Mouse (Mus musculus): ENCODE results near the gene Ccdc65. TPM values are rescaled to one million over a fixed set of nuclear protein-coding genes. Genes with fewer than 3 reads are reported as not detected.

Ccdc65 gene
- under 1 TPM; 0.32 to 0.62 TPM for total RNA-seq (2021)
- polyA plus RNA-seq (2012; rRNA removed) = 0.11 and 0.23 TPM in 2 replicates
- long read RNA-seq = 0 reads

DNA sequence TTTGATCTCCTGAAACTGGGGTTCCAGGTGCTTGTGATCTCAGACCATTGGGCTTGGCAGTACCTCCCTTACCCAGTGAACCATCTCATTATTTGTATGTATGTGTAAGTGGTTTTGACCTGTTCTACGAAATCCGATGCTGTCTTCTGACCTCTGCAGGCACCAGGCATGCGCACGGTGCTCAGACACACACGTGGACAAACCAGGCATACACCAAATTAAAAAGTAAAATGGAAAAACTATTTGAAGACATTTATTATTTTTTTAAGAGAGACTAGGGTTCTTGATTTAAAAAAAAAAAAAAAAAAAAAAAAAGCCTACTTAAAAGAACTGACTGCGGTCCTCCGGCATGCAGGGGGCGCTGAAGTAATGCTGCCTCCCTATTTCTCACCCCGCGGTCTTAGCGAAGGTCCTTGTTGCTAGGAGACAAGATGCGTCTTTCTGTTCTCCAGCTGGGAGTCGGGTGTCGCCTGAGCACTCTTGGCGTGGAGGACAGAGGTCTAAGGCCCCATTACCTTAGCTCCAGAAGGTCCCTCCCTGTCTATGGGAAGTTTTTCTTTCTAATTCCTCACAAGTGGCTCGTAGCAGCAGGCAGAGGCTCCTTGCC, at the start of gene Ccdc65:
Gene Ccdc65, plus strand, starts transcription at position 442 of the 607 bp plus-strand sequence.
- DNase-seq = peak; percentile 84

DNA sequence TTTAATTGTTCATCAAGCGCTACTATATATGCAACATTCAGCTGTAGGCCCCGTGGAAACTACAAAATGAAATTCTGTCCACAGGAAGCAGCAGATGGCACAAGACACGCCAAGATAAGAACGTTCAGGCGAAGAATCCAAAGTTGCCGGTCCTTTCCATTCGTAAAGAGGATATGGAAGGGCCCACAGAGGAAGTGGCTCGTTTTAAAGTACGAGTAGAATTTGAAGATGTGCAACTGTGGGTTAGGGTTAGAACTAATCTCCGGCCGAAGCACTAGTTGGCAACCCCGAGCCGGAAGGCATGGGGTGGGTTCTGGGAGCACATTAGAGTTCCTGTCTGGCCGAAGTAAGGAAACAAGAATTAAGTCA, 45.8 kb upstream of the Ccdc65 start:
- DNase-seq = no peak

DNA sequence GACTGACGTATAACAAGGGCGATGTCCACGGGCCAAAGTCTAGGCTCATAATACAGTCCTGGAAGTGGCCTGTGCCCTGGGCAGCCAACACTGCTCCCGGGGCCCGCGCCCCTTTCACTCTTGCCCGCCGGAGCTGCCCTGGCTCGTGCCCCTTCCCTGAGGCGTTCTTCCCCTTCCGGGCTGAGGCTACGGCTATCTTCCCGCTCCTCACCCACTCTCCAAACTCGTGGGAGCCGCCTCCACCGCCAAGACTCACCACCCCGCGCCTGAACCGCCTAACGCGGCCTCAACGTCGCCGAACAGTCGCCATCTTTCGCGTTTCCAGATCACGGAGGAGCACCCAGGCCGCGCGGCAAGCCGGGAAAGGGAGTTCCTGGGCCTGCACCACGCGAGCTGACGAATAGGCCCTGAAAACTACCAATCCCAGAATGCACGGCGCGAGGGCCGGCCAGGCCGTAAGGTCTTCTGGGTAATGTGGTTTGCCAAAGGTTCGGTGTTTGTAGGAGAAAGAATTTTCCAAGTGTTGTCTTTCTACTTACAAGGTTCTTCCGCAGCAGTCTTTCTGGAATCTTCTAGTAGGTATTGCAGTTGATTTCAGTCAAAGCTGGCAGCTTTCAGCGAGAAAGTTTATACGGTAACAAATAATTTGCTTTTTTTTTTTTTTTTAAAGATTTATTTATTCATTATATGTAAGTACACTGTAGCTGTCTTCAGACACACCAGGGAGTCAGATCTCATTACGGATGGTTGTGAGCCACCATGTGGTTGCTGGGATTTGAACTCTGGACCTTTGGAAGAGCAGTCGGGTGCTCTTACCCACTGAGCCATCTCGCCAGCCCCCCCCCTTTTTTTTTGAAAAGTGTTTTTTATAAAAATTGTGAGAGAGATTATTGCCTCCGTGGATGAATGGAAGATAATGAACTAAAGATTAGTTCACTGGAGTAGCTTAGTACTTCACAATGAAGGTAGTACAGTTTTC, 45.2 kb upstream of the Ccdc65 start, which contains the start of gene Ddx23:
Gene Ddx23, minus strand, starts transcription at position 328 of the 979 bp plus-strand sequence.
- DNase-seq = peak; percentile 97

DNA sequence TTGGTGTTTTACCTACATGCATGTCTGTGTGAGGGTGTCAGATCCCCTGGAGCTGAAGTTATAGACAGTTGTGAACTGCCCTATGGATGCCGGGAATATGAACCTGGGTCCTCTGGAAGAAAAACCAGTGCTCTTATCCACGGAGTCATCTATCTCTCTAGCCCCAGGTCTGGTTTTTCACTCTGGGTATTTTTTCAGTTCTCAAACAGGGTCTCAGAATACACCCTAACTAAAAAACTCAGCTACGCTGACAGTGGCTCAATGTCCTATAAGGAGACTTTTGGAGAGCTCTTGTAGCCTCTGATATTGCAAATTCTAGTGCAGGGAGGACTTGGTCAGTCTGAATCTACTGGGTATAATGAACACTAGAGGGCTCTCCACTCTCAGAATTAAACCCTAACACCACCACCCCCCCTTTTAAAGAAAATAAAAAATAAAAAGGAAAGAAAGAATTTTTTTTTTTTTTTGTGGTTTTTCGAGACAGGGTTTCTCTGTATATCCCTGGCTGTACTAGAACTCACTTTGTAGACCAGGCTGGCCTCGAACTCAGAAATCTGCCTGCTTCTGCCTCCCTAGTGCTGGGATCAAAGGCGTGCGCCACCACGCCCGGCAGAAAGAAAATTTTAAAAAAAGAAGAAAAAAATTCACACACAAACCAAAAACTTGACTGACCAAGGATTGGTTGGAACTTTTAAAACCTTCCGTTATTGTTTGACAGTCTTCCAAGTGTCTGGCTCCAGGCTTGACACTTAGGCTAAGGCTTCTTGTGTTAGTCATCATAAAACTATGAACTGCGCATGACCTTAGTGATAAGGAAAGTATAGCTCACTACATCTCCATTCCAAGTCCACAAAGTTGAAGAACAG, 43.7 kb upstream of the Ccdc65 start:
- no peak for DNase-seq

GRCm38 (mm10) chr15:98672592-98672991, 35.4 kb upstream of the Ccdc65 start:
- DNase-seq = peak; percentile 77

GRCm38 (mm10) chr15:98673732-98674131, 34.3 kb upstream of the Ccdc65 start:
- DNase-seq = no peak

DNA sequence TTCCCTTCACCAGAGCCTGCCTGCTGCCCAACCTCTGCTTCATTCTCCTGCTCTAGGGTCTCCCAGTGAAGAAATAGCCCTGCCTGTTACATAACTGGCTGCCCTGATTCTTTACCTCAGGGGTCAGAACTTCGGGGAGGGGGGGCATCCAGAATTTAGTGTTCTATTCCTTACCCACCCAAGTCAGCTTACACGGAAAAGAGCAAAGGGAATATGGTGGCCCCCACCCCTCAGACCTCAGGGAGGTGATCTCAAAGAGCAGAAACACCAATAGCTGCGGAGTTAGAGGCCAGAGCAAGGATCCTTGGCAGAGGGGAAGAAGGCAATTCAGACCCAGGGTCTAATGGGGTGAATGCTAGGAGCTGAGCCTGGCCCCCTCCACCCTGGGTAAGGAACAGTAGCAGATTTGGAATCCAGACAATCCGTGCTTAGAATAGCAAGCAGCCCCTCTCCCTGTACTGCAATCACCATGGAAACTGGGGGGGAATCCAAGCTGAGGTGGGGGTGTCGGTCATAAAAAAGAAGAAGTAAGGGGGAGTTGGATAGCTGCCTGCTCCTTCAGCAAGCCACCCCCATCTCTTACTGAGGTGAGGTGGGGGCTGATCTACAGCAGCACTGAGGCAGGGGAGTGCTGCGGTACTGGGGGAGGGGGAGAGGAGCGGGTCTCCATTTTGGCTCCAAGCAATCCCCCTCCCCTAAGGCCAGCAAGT, 33.6 kb upstream of the Ccdc65 start:
- DNase-seq = no peak

DNA sequence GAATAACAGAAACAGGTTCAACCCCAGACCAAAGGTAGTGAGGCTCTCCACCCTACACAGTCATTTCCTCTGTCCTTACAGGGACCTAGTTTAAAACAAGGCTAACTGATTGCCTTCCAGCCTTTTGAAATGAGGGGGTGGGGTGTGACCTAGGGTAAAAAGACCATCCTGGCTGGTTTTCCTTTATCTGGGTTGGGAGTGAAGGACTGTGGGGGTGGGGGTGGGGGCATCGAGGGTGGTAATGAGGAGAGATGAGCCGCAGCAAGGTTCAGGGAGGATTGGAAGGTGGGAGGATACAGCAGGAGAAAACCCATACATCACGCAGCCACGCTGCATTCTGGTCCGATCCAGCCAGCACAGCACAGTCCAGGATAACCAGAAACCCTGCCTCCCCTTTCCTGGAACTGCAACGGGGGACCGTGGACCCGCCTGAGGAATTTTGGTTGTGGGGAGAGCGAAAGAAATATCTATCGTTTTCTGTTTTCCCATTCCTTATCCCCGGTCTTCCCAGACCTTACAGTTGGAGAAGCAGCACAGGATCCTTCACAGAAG, 32.9 kb upstream of the Ccdc65 start:
- DNase-seq = no peak

GRCm38 (mm10) chr15:98675634-98676250, 32.3 kb upstream of the Ccdc65 start:
- DNase-seq = no peak

GRCm38 (mm10) chr15:98676471-98676870, 31.5 kb upstream of the Ccdc65 start:
- no peak for DNase-seq

GRCm38 (mm10) chr15:98676940-98677728, 30.9 kb upstream of the Ccdc65 start, which contains the start of gene Rnd1:
Rnd1 (minus strand) TSS chr15:98677461.
- peak; percentile 90 for DNase-seq

- DNase-seq = no peak
Observed at GRCm38 (mm10) chr15:98677977-98678376, 30.0 kb upstream of the Ccdc65 start.

- DNase-seq = no peak
Observed at GRCm38 (mm10) chr15:98680660-98681059, 27.3 kb upstream of the Ccdc65 start.

DNA sequence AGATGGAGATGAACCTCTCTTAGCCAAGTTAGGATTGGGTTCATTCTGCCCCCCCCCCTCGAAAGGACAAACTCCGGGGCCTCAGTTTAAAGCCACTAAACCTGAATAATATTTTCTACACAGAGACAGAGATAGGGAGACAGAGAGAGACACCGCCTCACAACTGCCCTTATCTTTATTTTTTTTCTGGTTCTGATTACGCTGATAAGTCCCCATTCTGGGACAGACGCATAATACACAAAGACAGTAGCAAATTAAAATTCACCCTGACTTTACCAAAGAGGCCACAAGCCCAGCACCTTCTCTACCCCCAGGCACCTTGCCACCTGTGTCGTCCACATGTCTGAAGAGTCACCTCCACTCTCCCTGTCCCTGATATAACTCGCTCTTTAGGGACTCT, 26.4 kb upstream of the Ccdc65 start:
- DNase-seq = no peak

DNA sequence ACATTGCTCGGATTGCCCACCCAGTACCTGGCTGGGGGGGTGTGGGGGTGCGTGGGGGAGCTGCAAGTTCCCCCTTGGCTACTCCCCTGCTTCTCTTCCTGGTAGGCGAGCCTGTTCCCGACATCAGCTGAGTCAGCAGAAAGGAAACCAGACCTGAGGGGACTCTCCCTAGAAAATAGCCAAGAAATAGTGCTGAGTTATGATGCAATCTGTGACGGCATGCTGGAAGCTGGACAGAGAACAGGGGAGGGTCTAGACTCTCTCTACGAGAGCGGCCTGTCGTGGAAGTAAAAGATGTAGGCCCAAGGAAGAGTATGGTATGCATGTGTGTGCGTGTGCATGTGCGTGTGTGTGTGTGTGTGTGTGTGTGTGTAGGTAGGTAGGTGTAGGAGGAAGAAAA, 24.8 kb upstream of the Ccdc65 start:
- DNase-seq = no peak

- no peak for DNase-seq
Observed at GRCm38 (mm10) chr15:98683746-98684145, 24.3 kb upstream of the Ccdc65 start.

DNA sequence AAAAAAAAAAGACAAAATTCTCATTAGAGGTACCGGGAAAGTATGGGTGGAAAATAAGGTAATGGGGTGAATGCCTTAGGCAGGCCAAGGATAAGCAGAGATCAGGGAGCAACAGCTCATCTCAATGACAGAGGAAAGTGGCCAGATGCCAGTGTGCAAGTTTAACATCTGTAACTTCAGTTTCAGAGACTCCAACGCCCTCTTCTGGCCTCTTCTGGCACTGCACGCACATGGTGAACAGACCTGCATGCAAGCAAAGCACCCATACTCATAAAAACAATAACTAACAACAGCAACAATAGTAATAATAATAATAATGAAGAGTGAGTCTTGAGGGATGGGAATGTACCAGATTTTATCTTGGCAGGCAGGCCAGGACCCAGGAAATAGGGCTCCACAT, 22.1 kb upstream of the Ccdc65 start:
- DNase-seq = no peak

DNA sequence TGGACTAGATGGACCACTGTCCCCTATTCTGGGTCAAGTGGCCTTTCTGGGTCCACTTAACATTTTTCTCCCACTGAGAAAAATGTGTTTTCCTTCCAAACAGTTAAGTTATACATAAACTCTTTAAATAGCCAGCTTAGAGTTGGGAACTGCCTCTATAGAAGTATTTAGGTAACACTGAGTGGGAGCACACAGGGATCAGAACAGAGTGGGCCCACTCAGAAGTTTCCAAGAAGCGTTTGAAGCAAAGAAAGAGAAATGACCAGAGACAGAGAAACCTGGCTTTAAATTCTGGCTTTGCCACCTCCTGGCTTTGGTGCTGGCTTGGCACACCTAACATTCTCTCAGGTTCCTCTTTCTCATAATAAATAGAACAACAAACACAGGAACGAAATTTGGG, 18.3 kb upstream of the Ccdc65 start:
- no peak for DNase-seq

- no peak for DNase-seq
Observed at GRCm38 (mm10) chr15:98691486-98692147, 16.4 kb upstream of the Ccdc65 start.

All from adrenal gland, adult 2 months (tissue).